Mouse (Mus musculus) intestine, embryonic 16.5 days (tissue): ENCODE results near the gene Cpne6. TPM values are rescaled to one million over a fixed set of nuclear protein-coding genes. Genes with fewer than 3 reads are reported as not detected.

Source experiments
- ATAC-seq: fragments of 200-750 bp; cut with Nextera tagmentation; 2 replicates; pipeline ENCODE4 v1.8.0; 2017; ENCODE audit warnings: moderate TSS enrichment, moderate library complexity
- H3K27ac ChIP-seq: fragments of 300-500 bp; sonication (generic); 2 replicates; pipeline ENCODE4 v1.5.1; 2014; ENCODE audit warnings: mild to moderate bottlenecking, low read length
- H3K27me3 ChIP-seq: fragments of 300-500 bp; sonication (generic); replicated peaks from 2 replicates; pipeline ENCODE4 v1.6.1; 2014; ENCODE audit warnings: low read length, control low read depth, mixed read lengths; ENCODE audit not compliant: control insufficient read depth, insufficient read depth
- H3K36me3 ChIP-seq: fragments of 300-500 bp; sonication (generic); 2 replicates; pipeline ENCODE4 v1.6.1; 2014; ENCODE audit warnings: low read length, control low read depth; ENCODE audit not compliant: control insufficient read depth, insufficient read depth
- H3K4me1 ChIP-seq: fragments of 300-500 bp; sonication (generic); 2 replicates; pipeline ENCODE4 v1.6.1; 2014; ENCODE audit warnings: low read length, control low read depth, mixed read lengths; ENCODE audit not compliant: control insufficient read depth, insufficient read depth
- H3K4me2 ChIP-seq: fragments of 300-500 bp; sonication (generic); 2 replicates; pipeline ENCODE4 v1.6.1; 2014; ENCODE audit warnings: low read depth, low read length, control low read depth
- H3K4me3 ChIP-seq: fragments of 300-500 bp; sonication (generic); 2 replicates; pipeline ENCODE4 v1.5.1; 2014; ENCODE audit warnings: mild to moderate bottlenecking, low read length
- H3K9ac ChIP-seq: fragments of 300-500 bp; sonication (generic); 2 replicates; pipeline ENCODE4 v1.6.1; 2014; ENCODE audit warnings: low read depth, low read length
- H3K9me3 ChIP-seq: fragments of 300-500 bp; sonication (generic); 2 replicates; pipeline ENCODE4 v1.6.1; 2016; ENCODE audit warnings: low read length, control low read depth; ENCODE audit not compliant: control insufficient read depth
- WGBS: fragments of 180-500 bp; shearing (Covaris S2); extraction: QIAGEN DNeasy Blood & Tissue Kit; methylation state at CpG from one replicate; pipeline ENCODE4 v1.1.7; 2014; 5-methylcytosine and 5-hydroxymethylcytosine counted together
- polyA plus RNA-seq: library from polyadenylated mRNA; unstranded; fragments of >200 nt; fragmentation: Nextera tagmentation; extraction: Ambion mirVana; gene quantifications from 2 replicates; pipeline ENCODE4 v1.2.1, GENCODE M21; 2015

The Cpne6 gene
- polyA plus RNA-seq, 1 experiment from 2014 or later, result 0.61 TPM

GRCm38 (mm10) chr14:55518897-55519296 is 8.7 kb downstream of the Cpne6 start:
- no peak overlapping the region for H3K4me2 ChIP-seq
- H3K27ac ChIP-seq, result no peak overlapping the region
- H3K27me3 ChIP-seq, result peaks cover 26% of the 10 kb centered on the region
- no peaks in the 10 kb centered on the region for H3K9me3 ChIP-seq
- H3K9ac ChIP-seq, result no peak overlapping the region
- no peak overlapping the region for H3K4me3 ChIP-seq
- no peaks in the 10 kb centered on the region for H3K36me3 ChIP-seq
- WGBS, result 46% methylated on average over 2 of the region's 2 CpGs
- H3K4me1 ChIP-seq, result peaks cover 4% of the 10 kb centered on the region; the same call in 1 of the 2 replicates
- no peak for ATAC-seq

GRCm38 (mm10) chr14:55519604-55520003 is 9.4 kb downstream of the Cpne6 start:
- no peaks in the 10 kb centered on the region for H3K36me3 ChIP-seq
- peaks cover 4% of the 10 kb centered on the region; the same call in 1 of the 2 replicates for H3K4me1 ChIP-seq
- 65% methylated on average over 4 of the region's 4 CpGs for WGBS
- H3K4me2 ChIP-seq, result no peak overlapping the region
- no peaks in the 10 kb centered on the region for H3K9me3 ChIP-seq
- no peak overlapping the region for H3K27ac ChIP-seq
- H3K4me3 ChIP-seq, result no peak overlapping the region
- H3K27me3 ChIP-seq, result peaks cover 32% of the 10 kb centered on the region
- no peak for ATAC-seq
- no peak overlapping the region for H3K9ac ChIP-seq

- under 1% methylated on average over 61 of the region's 61 CpGs for WGBS
Measured at GRCm38 (mm10) chr14:55520451-55521361, 10.5 kb downstream of the Cpne6 start.

GRCm38 (mm10) chr14:55524062-55524461 is 13.8 kb downstream of the Cpne6 start:
- H3K9me3 ChIP-seq, result no peaks in the 10 kb centered on the region
- peaks cover 34% of the 10 kb centered on the region for H3K27me3 ChIP-seq
- no peak overlapping the region for H3K4me2 ChIP-seq
- H3K9ac ChIP-seq, result no peak overlapping the region
- 51% methylated on average over 4 of the region's 4 CpGs for WGBS
- no peak for ATAC-seq
- H3K4me1 ChIP-seq, result peaks cover 4% of the 10 kb centered on the region; the same call in 1 of the 2 replicates
- H3K4me3 ChIP-seq, result no peak overlapping the region
- no peaks in the 10 kb centered on the region for H3K36me3 ChIP-seq
- H3K27ac ChIP-seq, result no peak overlapping the region

More at GRCm38 (mm10) chr14:55520451-55521361, 10.5 kb downstream of the Cpne6 start:
- H3K36me3 ChIP-seq, result no peaks in the 10 kb centered on the region
- ATAC-seq, result peak; percentile 65
- peak overlapping the region; percentile 59 for H3K9ac ChIP-seq
- H3K4me3 ChIP-seq, result peak overlapping the region; percentile 58
- H3K27me3 ChIP-seq, result peaks cover 38% of the 10 kb centered on the region
- H3K27ac ChIP-seq, result no peak overlapping the region
- peak overlapping the region; percentile 95 for H3K4me2 ChIP-seq
- peaks cover 4% of the 10 kb centered on the region; the same call in 1 of the 2 replicates for H3K4me1 ChIP-seq
- no peaks in the 10 kb centered on the region for H3K9me3 ChIP-seq

- ATAC-seq, result no peak
- Histone ChIP-seq H3K9ac (no peak within 1 kb of the TSS), H3K27me3 (peaks cover 34% of the 10 kb centered on the region), H3K27ac (no peak within 1 kb of the TSS), H3K4me3 (no peak within 1 kb of the TSS), H3K4me1 (peaks cover 4% of the 10 kb centered on the region; the same call in 1 of the 2 replicates), H3K4me2 (no peak within 1 kb of the TSS), H3K9me3 (no peaks in the 10 kb centered on the region), H3K36me3 (no peaks in the 10 kb centered on the region)
- 25% methylated on average over 8 of the region's 8 CpGs for WGBS
Measured at GRCm38 (mm10) chr14:55524785-55525184, 14.5 kb downstream of the Cpne6 start, which contains the start of gene Nrl. TSS of gene Nrl (minus strand) at chr14:55524981.

- Histone ChIP-seq H3K27me3 (peaks cover 26% of the 10 kb centered on the region), H3K4me1 (no peaks in the 10 kb centered on the region), H3K27ac (no peak overlapping the region), H3K36me3 (no peaks in the 10 kb centered on the region), H3K4me3 (no peak overlapping the region), H3K9me3 (no peaks in the 10 kb centered on the region), H3K9ac (no peak overlapping the region), H3K4me2 (no peak overlapping the region)
- no peak for ATAC-seq
- 64% methylated on average over 2 of the region's 2 CpGs for WGBS
Measured at GRCm38 (mm10) chr14:55526674-55527073, 16.4 kb downstream of the Cpne6 start.

GRCm38 (mm10) chr14:55527940-55528339 is 17.7 kb downstream of the Cpne6 start:
- Histone ChIP-seq H3K4me3 (no peak overlapping the region), H3K36me3 (no peaks in the 10 kb centered on the region), H3K4me1 (no peaks in the 10 kb centered on the region), H3K4me2 (no peak overlapping the region), H3K27me3 (peaks cover 18% of the 10 kb centered on the region), H3K27ac (no peak overlapping the region), H3K9ac (no peak overlapping the region), H3K9me3 (no peaks in the 10 kb centered on the region)
- no peak for ATAC-seq
- WGBS, result 23% methylated on average over 3 of the region's 3 CpGs

- no peak overlapping the region for H3K4me2 ChIP-seq
- 45% methylated on average over 6 of the region's 6 CpGs for whole genome bisulfite sequencing
- no peak overlapping the region for H3K9ac ChIP-seq
- no peaks in the 10 kb centered on the region for H3K9me3 ChIP-seq
- ATAC-seq, result no peak
- H3K4me1 ChIP-seq, result peaks cover 12% of the 10 kb centered on the region
- no peak overlapping the region for H3K4me3 ChIP-seq
- no peaks in the 10 kb centered on the region for H3K27me3 ChIP-seq
- no peaks in the 10 kb centered on the region for H3K36me3 ChIP-seq
- H3K27ac ChIP-seq, result no peak overlapping the region
Measured at GRCm38 (mm10) chr14:55536116-55536745, 26.0 kb downstream of the Cpne6 start.

- Histone ChIP-seq H3K9me3 (no peaks in the 10 kb centered on the region), H3K9ac (peak within 1 kb of the TSS; percentile 87), H3K4me3 (peak within 1 kb of the TSS; percentile 74), H3K27me3 (no peaks in the 10 kb centered on the region), H3K27ac (peak within 1 kb of the TSS; percentile 95), H3K36me3 (peaks cover 3% of the 10 kb centered on the region), H3K4me1 (peaks cover 16% of the 10 kb centered on the region), H3K4me2 (peak within 1 kb of the TSS; percentile 65)
- WGBS, result 1% methylated on average over 31 of the region's 32 CpGs
- peak; percentile 97 for ATAC-seq
Measured at GRCm38 (mm10) chr14:55540067-55540786, 30.0 kb downstream of the Cpne6 start, which contains the start of gene Pck2. TSS of gene Pck2 (plus strand) at chr14:55540266.
